Mouse (Mus musculus) midbrain, embryonic 13.5 days (tissue): ENCODE measurements around the gene Mgat5b. TPM values are rescaled to one million over a fixed set of nuclear protein-coding genes. Genes with fewer than 3 reads are reported as not detected.

Experiments
- ATAC-seq: fragments of 200-750 bp; cut with Nextera tagmentation; 2 replicates; pipeline ENCODE4 v1.8.0; 2017; ENCODE audit warnings: mild to moderate bottlenecking, moderate TSS enrichment, moderate library complexity
- H3K27ac ChIP-seq: fragments of 300-500 bp; sonication (generic); 2 replicates; pipeline ENCODE4 v1.5.1; 2015; ENCODE audit warnings: inconsistent platforms, mild to moderate bottlenecking, moderate library complexity
- H3K27me3 ChIP-seq: fragments of 300-500 bp; sonication (generic); 2 replicates; pipeline ENCODE4 v1.6.1; 2015; ENCODE audit warnings: mild to moderate bottlenecking, inconsistent platforms
- H3K36me3 ChIP-seq: fragments of 300-500 bp; sonication (generic); 2 replicates; pipeline ENCODE4 v1.6.1; 2015; ENCODE audit warnings: mild to moderate bottlenecking, inconsistent platforms
- H3K4me1 ChIP-seq: fragments of 300-500 bp; sonication (generic); replicated peaks from 2 replicates; pipeline ENCODE4 v1.6.1; 2015; ENCODE audit warnings: inconsistent platforms
- H3K4me2 ChIP-seq: fragments of 300-500 bp; sonication (generic); replicated peaks from 2 replicates; pipeline ENCODE4 v1.6.1; 2015; ENCODE audit warnings: moderate library complexity, mild to moderate bottlenecking, inconsistent platforms
- H3K4me3 ChIP-seq: fragments of 300-500 bp; sonication (generic); replicated peaks from 2 replicates; pipeline ENCODE4 v1.5.1; 2015; ENCODE audit warnings: mild to moderate bottlenecking, inconsistent platforms
- H3K9ac ChIP-seq: fragments of 300-500 bp; sonication (generic); replicated peaks from 2 replicates; pipeline ENCODE4 v1.6.1; 2015; ENCODE audit warnings: mild to moderate bottlenecking, inconsistent platforms
- H3K9me3 ChIP-seq: fragments of 300-500 bp; sonication (generic); 2 replicates; pipeline ENCODE4 v1.6.1; 2016; ENCODE audit warnings: mild to moderate bottlenecking, inconsistent platforms
- WGBS: fragments of 180-500 bp; shearing (Covaris S2); methylation state at CpG from one replicate; pipeline ENCODE4 v1.1.7; 2015; 5-methylcytosine and 5-hydroxymethylcytosine counted together
- polyA plus RNA-seq: library from polyadenylated mRNA; unstranded; fragments of >200 nt; fragmentation: Nextera tagmentation; extraction: Ambion mirVana; gene quantifications from 2 replicates; pipeline ENCODE4 v1.2.1, GENCODE M21; 2015

Gene Mgat5b
- polyA plus RNA-seq, 1 experiment from 2014 or later = 21.8 TPM

DNA sequence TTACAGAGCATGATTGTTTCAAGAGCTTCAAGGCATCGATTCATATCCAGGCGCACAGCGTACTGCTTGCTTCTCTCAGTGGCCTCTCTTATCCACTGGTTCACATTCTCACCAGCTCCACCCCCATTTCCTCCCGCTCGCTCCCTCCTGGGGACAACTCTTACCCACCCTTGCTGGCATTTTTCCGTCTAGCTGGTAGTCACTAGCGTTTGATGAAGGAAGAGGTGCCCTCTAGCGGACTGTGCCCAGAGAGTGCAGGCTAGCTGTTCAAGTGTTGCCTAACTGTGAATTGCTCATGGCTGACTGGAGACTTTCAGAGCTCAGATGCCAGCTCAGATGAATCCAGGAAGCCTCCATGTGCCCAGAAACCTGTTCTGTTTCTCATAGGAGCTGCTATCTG lies 99.7 kb downstream of the Mgat5b start:
- 8% methylated on average over 8 of the region's 8 CpGs for WGBS
- Histone ChIP-seq H3K27me3 (0 out of 2 replicates have a peak, but pooled peaks cover 2% of the 10 kb centered on the region), H3K9me3 (no peaks in the 10 kb centered on the region), H3K9ac (0 out of 2 replicates have a peak overlapping the region, but pooled peaks have one; percentile 11), H3K4me1 (peaks cover 23% of the 10 kb centered on the region), H3K4me2 (peak overlapping the region; percentile 20; the same call in 1 of the 2 replicates), H3K36me3 (no peaks in the 10 kb centered on the region), H3K4me3 (no peak overlapping the region), H3K27ac (peak overlapping the region; percentile 45)
- peak; percentile 88 for ATAC-seq

DNA sequence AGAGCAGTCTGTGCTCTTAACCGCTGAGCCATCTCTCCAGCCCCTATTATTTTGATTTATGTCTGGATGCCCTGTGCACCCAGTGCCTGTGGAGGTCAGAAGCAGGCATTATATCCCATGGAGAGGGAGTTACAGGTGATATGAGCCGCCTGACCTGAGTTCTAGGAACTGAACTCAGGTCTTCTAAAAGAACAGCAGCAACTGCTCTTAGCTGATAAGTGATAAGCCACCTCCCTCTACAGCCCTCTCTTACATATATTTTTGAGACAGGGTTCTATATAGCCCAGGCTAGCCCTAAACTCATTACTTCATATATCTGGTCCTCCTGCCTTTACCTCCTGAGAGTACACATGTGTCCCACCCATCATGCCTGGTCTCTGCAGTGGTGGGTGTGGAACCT lies 102.4 kb downstream of the Mgat5b start:
- H3K27ac ChIP-seq = no peak overlapping the region
- H3K4me2 ChIP-seq = no peak overlapping the region
- 0 out of 2 replicates have a peak, but pooled peaks cover 5% of the 10 kb centered on the region for H3K9me3 ChIP-seq
- no peak overlapping the region for H3K4me3 ChIP-seq
- ATAC-seq = no peak
- peaks cover 23% of the 10 kb centered on the region for H3K4me1 ChIP-seq
- H3K9ac ChIP-seq = no peak overlapping the region
- no peaks in the 10 kb centered on the region for H3K27me3 ChIP-seq
- H3K36me3 ChIP-seq = no peaks in the 10 kb centered on the region
- WGBS = 81% methylated on average over 2 of the region's 2 CpGs

DNA sequence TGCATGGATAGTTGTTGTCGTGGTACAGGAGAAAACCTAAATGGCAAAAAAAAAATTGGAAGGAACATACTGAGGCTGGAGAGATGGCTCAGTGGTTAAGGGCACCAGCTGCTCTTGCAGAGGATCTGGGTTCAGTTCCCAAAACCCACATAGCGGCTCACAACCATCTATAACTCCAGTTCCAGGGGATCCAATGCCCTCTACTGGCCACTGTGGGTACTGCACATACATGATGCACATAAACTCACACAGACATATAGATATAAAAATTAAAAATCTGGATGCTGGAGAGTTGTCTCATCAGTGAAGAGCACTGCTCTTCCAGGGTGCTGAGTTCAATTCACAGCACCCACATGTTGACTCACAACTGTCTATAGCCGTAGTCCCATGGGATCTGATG lies 104.9 kb downstream of the Mgat5b start:
- WGBS = 97% methylated on average over 3 of the region's 3 CpGs
- Histone ChIP-seq H3K4me1 (peaks cover 19% of the 10 kb centered on the region), H3K9ac (no peak overlapping the region), H3K36me3 (no peaks in the 10 kb centered on the region), H3K4me2 (no peak overlapping the region), H3K9me3 (0 out of 2 replicates have a peak, but pooled peaks cover 5% of the 10 kb centered on the region), H3K27ac (no peak overlapping the region), H3K27me3 (no peaks in the 10 kb centered on the region), H3K4me3 (no peak overlapping the region)
- ATAC-seq = no peak

DNA sequence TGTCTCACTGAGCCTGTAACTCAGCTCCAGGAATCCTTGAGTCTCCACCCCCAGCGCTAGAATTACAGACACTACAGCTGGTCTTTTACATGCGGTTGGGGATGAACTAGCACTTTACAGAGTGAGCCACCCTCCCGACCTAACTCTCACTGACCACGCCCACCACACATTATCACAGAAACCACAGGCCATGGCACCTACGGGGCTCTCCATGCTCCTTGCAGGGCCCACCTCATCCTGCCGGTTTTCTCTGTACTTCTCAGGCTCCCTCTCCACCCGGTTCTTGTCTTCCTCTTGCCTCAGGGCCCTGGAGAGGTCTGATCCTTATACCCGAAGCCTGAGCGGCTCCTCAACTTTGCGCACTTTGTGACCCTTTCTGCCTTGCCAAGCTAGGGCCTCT lies 109.0 kb downstream of the Mgat5b start:
- no peaks in the 10 kb centered on the region for H3K36me3 ChIP-seq
- peaks cover 44% of the 10 kb centered on the region for H3K4me1 ChIP-seq
- H3K9me3 ChIP-seq = 0 out of 2 replicates have a peak, but pooled peaks cover 5% of the 10 kb centered on the region
- H3K4me2 ChIP-seq = no peak overlapping the region
- no peak overlapping the region for H3K4me3 ChIP-seq
- no peak overlapping the region for H3K9ac ChIP-seq
- peak overlapping the region; percentile 80 for H3K27ac ChIP-seq
- no peaks in the 10 kb centered on the region for H3K27me3 ChIP-seq
- no peak for ATAC-seq
- 66% methylated on average over 10 of the region's 10 CpGs for WGBS

DNA sequence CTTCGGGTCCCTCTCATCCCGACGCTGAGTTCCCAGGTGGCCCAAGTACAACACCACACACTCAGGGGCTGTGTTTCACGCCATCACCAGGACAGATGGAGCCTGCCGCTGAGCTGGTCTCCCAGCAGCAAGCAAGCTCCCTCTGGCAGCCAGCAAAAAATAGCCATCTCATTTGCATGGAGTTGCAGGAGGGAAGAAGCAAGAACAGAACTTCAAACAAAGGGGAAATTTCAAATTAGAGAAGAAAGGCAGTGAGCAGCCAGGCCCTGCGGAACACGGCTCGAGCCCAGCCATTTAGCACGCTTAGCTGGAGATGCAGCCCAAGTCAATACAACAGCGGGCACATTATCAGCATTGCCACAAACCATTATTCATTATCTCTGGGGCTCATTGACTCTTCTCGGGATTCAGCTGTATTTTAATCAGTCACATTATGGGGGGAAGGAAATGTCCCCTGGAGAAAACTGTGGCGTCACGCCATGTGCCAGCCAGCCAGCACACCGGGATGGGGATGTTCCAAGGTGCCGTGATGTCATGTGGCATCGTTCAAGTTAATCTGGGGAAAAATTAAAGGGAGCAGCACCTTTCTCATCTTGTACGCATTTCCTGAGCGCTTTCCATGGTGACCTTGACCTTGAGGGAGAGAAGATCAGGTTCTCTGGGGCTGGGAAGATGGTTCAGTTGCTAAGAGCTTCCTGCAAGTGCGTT lies 110.4 kb downstream of the Mgat5b start:
- peak; percentile 67; the same call in 1 of the 2 replicates for ATAC-seq
- H3K9ac ChIP-seq = 0 out of 2 replicates have a peak overlapping the region, but pooled peaks have one; percentile 11
- 33% methylated on average over 19 of the region's 19 CpGs for WGBS

DNA sequence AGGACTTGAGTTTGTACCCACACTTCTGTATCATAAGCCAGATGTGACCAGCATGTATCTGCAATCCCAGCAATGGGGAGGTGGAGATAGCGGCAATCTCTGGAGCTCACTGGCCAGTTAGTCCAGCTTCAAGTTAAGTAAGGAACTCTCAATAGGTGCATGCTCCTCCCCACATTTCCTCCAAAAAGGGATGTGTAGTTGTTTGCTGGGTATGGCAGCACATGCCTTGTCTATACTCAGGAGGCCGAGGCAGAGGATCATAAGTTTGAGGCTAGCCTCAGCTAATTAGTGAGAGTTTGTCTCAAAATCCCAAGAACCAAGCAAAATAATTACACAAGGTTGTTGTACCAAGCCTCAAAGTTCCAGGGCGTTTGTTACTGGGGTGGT lies 110.9 kb downstream of the Mgat5b start:
- Histone ChIP-seq H3K27me3 (no peaks in the 10 kb centered on the region), H3K4me2 (no peak overlapping the region), H3K27ac (peak overlapping the region; percentile 80), H3K4me1 (peaks cover 44% of the 10 kb centered on the region), H3K4me3 (no peak overlapping the region), H3K9ac (no peak overlapping the region), H3K9me3 (no peaks in the 10 kb centered on the region), H3K36me3 (no peaks in the 10 kb centered on the region)
- no peak for ATAC-seq
- WGBS = 90% methylated on average over 3 of the region's 3 CpGs

More for the DNA sequence above, 110.4 kb downstream of the Mgat5b start:
- Histone ChIP-seq H3K9me3 (0 out of 2 replicates have a peak, but pooled peaks cover 2% of the 10 kb centered on the region), H3K36me3 (no peaks in the 10 kb centered on the region), H3K27me3 (no peaks in the 10 kb centered on the region), H3K27ac (peak overlapping the region; percentile 80), H3K4me2 (no peak overlapping the region), H3K4me1 (peaks cover 44% of the 10 kb centered on the region), H3K4me3 (no peak overlapping the region)

DNA sequence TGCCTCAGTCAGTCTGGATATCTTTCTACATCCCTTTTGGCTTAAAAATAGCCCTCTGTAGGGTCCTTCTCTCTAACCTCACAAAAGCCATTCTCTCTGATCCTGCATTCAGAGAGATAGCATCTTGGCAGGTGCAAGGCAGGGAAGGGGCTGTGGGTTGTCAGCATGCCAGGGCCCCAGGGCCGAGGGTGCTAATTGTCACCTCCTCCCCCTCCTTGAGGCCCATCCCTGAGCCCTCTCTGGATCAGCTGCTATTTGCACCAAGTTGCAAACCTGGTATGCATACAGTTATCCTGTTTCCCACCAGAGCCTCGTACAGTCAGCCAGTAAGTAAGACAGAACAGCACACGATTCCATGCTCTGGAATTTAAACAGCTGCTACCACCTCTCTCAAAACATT lies 111.4 kb downstream of the Mgat5b start:
- H3K4me2 ChIP-seq = no peak overlapping the region
- no peaks in the 10 kb centered on the region for H3K27me3 ChIP-seq
- WGBS = 42% methylated on average over 3 of the region's 3 CpGs
- no peak overlapping the region for H3K4me3 ChIP-seq
- ATAC-seq = no peak
- no peaks in the 10 kb centered on the region for H3K36me3 ChIP-seq
- H3K27ac ChIP-seq = peak overlapping the region; percentile 80
- no peak overlapping the region for H3K9ac ChIP-seq
- peaks cover 44% of the 10 kb centered on the region for H3K4me1 ChIP-seq
- no peaks in the 10 kb centered on the region for H3K9me3 ChIP-seq

DNA sequence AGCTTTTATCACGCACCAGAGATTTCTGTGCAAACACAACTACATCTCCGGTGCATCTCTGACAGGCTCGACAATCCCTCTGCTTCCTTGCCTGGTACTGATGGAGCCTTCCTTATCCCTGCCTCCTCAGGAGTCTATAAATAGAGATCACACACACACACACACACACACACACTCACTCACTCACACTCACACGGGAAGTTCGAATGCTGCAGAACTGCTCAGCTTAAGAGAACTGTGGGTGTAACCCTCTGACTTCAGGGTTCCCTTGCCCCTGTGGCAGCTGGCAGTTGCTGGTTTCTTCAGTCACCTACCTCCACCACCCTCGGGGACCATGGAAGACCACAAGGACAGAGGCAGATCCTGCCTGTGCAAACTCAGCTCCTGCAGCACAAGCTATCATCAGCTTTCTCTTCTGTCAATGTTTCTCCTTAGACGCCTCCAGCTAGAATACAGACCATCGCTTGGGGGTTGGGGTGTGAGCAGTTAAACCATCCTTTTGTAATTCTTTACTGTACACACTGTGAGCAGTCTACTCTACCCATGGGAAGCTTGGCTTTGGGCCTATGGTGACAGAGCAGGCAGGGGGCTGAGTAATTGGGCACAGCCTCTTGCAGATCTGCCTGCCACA lies 111.9 kb downstream of the Mgat5b start:
- H3K4me1 ChIP-seq = peaks cover 49% of the 10 kb centered on the region
- H3K9ac ChIP-seq = no peak overlapping the region; the same call in 1 of the 2 replicates
- H3K4me3 ChIP-seq = no peak overlapping the region

DNA sequence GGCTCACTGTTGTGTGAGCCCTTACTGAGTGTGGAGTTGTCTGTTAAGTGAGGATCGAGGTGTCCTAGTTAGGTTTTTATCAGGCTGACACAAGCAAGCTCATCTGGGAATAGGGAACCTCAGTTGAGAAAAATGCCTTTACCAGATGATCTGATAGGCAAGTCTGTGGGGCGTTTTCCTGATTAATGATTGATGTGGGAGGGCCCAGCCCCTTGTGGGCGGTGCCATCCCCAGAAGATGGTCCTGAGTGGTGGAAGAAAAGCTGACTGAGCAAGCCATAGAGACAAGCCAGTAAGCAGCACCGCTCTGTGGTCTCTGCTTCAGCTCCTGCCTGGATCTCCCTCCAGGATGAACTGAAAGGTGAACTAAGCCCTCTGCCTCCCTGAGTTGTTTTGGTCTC lies 112.6 kb downstream of the Mgat5b start:
- Histone ChIP-seq H3K9me3 (no peaks in the 10 kb centered on the region), H3K4me1 (peaks cover 55% of the 10 kb centered on the region), H3K27me3 (no peaks in the 10 kb centered on the region), H3K4me2 (no peak overlapping the region), H3K9ac (no peak overlapping the region), H3K36me3 (no peaks in the 10 kb centered on the region), H3K4me3 (no peak overlapping the region), H3K27ac (peak overlapping the region; percentile 80)
- ATAC-seq = no peak
- 23% methylated on average over 4 of the region's 4 CpGs for WGBS

More for the DNA sequence above, 111.9 kb downstream of the Mgat5b start:
- Histone ChIP-seq H3K36me3 (no peaks in the 10 kb centered on the region), H3K4me2 (no peak overlapping the region), H3K9me3 (no peaks in the 10 kb centered on the region), H3K27ac (peak overlapping the region; percentile 80), H3K27me3 (no peaks in the 10 kb centered on the region)
- 66% methylated on average over 8 of the region's 8 CpGs for WGBS
- ATAC-seq = no peak

DNA sequence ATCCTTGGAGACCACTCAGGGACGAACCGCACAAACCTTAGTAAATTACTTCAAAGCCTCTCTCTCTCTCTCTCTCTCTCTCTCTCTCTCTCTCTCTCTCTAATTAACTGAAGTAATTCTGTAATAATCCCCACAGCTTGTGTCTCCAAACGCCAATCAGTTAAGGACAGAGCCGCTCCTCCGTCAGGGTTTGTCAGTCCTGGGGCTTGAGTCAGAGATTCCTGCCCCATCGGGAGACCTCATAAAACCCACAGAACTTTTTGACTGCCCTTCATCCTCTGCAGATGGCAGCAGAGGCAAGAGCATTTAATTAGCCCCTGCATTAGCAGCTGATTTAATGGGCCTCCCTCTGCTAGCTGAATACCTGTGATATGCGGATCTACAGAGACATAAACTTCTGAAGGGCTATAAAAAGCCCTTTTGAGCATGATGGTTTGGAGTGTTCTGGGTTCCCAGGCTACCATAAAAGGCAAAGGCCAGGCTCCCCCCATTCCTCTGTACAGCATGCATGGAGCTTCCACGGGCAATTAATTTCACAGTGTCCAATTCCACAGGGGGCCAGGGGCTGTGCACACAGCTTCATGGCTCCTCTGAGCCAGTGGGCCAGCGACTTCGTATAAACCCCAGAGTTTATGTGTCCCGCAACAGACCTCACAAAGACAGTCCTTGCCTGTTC lies 117.1 kb downstream of the Mgat5b start:
- Histone ChIP-seq H3K9ac (no peak overlapping the region), H3K36me3 (no peaks in the 10 kb centered on the region), H3K27me3 (no peaks in the 10 kb centered on the region), H3K4me2 (no peak overlapping the region), H3K4me1 (peaks cover 27% of the 10 kb centered on the region), H3K4me3 (no peak overlapping the region), H3K27ac (0 out of 2 replicates have a peak overlapping the region, but pooled peaks have one; percentile 25), H3K9me3 (no peaks in the 10 kb centered on the region)
- no peak for ATAC-seq
- 48% methylated on average over 11 of the region's 11 CpGs for WGBS
